Mouse (Mus musculus) CH12.LX (cell line): Measurements from ENCODE around the gene Lama2.

Source experiments
- CHD2 ChIP-seq: IDR thresholded peaks from 2 replicates; pipeline ENCODE4 v1.6.1; 2011; ENCODE audit warnings: low read length, improper control_type of control experiment
- CTCF ChIP-seq, 2 experiments: IDR thresholded peaks in 1 of 2; conservative IDR thresholded peaks in 1 of 2; 2 replicates each; pipeline ENCODE4 v1.5.1; 2011 to 2012; ENCODE audit warnings: low read depth in 2 of 2, low read length in 2 of 2, improper control_type of control experiment in 1 of 2, inconsistent platforms in 1 of 2, mild to moderate bottlenecking in 1 of 2, moderate library complexity in 1 of 2
- EP300 ChIP-seq: IDR thresholded peaks from 2 replicates; pipeline ENCODE4 v1.6.1; 2011; ENCODE audit warnings: low read length, improper control_type of control experiment
- HCFC1 ChIP-seq: IDR thresholded peaks from 2 replicates; pipeline ENCODE4 v1.6.1; 2012; ENCODE audit warnings: low read depth, mild to moderate bottlenecking, inconsistent platforms, low read length, improper control_type of control experiment
- MAX ChIP-seq: IDR thresholded peaks from 2 replicates; pipeline ENCODE4 v1.6.1; 2011; ENCODE audit warnings: low read length, improper control_type of control experiment
- POLR2A ChIP-seq: IDR thresholded peaks from 2 replicates; pipeline ENCODE4 v1.6.1; 2011; ENCODE audit warnings: low read depth, mild to moderate bottlenecking, improper control_type of control experiment, low read length
- RAD21 ChIP-seq: IDR thresholded peaks from 2 replicates; pipeline ENCODE4 v1.6.1; 2011; ENCODE audit warnings: low read depth, mild to moderate bottlenecking, low read length, improper control_type of control experiment, moderate library complexity
- TBP ChIP-seq: conservative IDR thresholded peaks from 2 replicates; pipeline ENCODE4 v1.6.1; 2011; ENCODE audit warnings: low read depth, low read length, improper control_type of control experiment
- USF1 ChIP-seq: IDR thresholded peaks from 2 replicates; pipeline ENCODE4 v1.6.1; 2014; ENCODE audit warnings: low read depth, mild to moderate bottlenecking, inconsistent platforms, low read length, improper control_type of control experiment

- no peak for TF ChIP-seq HCFC1
- no peak for TF ChIP-seq RAD21
- TF ChIP-seq CTCF (conservative IDR thresholded peaks at IDR 0.05 in 1 of 2, IDR thresholded peaks at IDR 0.05 in 1 of 2; ENCODE audit: low read depth in 2 of 2, low read length in 2 of 2) = no peak
- no peak for TF ChIP-seq CHD2
- no peak for TF ChIP-seq POLR2A
- no peak for TF ChIP-seq EP300
- no peak for TF ChIP-seq MAX
- no peak for TF ChIP-seq USF1
- no peak for TF ChIP-seq TBP
Measured at GRCm38 (mm10) chr10:27267432-27267831, 352.1 kb downstream of the Lama2 start.
